Mouse (Mus musculus): Measurements from ENCODE around the gene Zfp691. TPM values are rescaled to one million over a fixed set of nuclear protein-coding genes. Genes with fewer than 3 reads are reported as not detected.

Zfp691 gene
- polyA plus RNA-seq (2015; fragmentation: Nextera tagmentation; extraction: Ambion mirVana), result 8.5 and 9.5 TPM in 2 replicates

GRCm38 (mm10) chr4:119173851-119174453, at the start of gene Zfp691:
Zfp691 (minus strand) TSS chr4:119174195.
- Histone ChIP-seq H3K27ac (replicated peaks) (peak within 1 kb of the TSS; percentile 75), H3K9ac (peak within 1 kb of the TSS; percentile 95), H3K4me2 (peak within 1 kb of the TSS; percentile 87), H3K27me3 (replicated peaks) (no peaks in the 10 kb centered on the region), H3K4me3 (peak within 1 kb of the TSS; percentile 90), H3K4me1 (peaks cover 28% of the 10 kb centered on the region), H3K9me3 (no peaks in the 10 kb centered on the region), H3K36me3 (peaks cover 29% of the 10 kb centered on the region)
- under 1% methylated on average over 40 of the region's 40 CpGs for WGBS
- ATAC-seq (ENCODE audit: extremely low read depth, insufficient number of reproducible peaks, low FRiP score, low TSS enrichment), result peak; percentile 100

GRCm38 (mm10) chr4:119223696-119224095, 49.7 kb upstream of the Zfp691 start:
- no peak overlapping the region for H3K4me2 ChIP-seq
- H3K9me3 ChIP-seq, result no peaks in the 10 kb centered on the region
- no peak for ATAC-seq (ENCODE audit: extremely low read depth, insufficient number of reproducible peaks, low FRiP score, low TSS enrichment)
- H3K4me1 ChIP-seq, result 0 out of 2 replicates have a peak, but pooled peaks cover under 1% of the 10 kb centered on the region
- 87% methylated on average over 1 of the region's 1 CpGs for WGBS
- no peak overlapping the region for H3K4me3 ChIP-seq
- no peak overlapping the region for H3K9ac ChIP-seq
- H3K36me3 ChIP-seq, result peaks cover 55% of the 10 kb centered on the region
- no peak overlapping the region for H3K27ac ChIP-seq (replicated peaks)
- no peaks in the 10 kb centered on the region for H3K27me3 ChIP-seq (replicated peaks)

- Histone ChIP-seq H3K9me3 (no peaks in the 10 kb centered on the region), H3K4me1 (peaks cover 25% of the 10 kb centered on the region)
- WGBS, result 12% methylated on average over 11 of the region's 11 CpGs
Measured at GRCm38 (mm10) chr4:119218169-119218568, 44.2 kb upstream of the Zfp691 start, which contains the start of gene Tmem269. Tmem269 (minus strand) TSS chr4:119218217.

GRCm38 (mm10) chr4:119216667-119217066, 42.7 kb upstream of the Zfp691 start:
- ATAC-seq (ENCODE audit: extremely low read depth, insufficient number of reproducible peaks, low FRiP score, low TSS enrichment), result no peak
- no peaks in the 10 kb centered on the region for H3K36me3 ChIP-seq
- 63% methylated on average over 8 of the region's 8 CpGs for WGBS
- H3K4me3 ChIP-seq, result no peak overlapping the region
- no peak overlapping the region for H3K4me2 ChIP-seq
- H3K4me1 ChIP-seq, result peaks cover 25% of the 10 kb centered on the region
- no peak overlapping the region for H3K9ac ChIP-seq
- no peaks in the 10 kb centered on the region for H3K9me3 ChIP-seq
- no peak overlapping the region for H3K27ac ChIP-seq (replicated peaks)
- H3K27me3 ChIP-seq (replicated peaks), result no peaks in the 10 kb centered on the region; the same call in 1 of the 2 replicates

More at GRCm38 (mm10) chr4:119218169-119218568, 44.2 kb upstream of the Zfp691 start, which contains the start of gene Tmem269:
- no peak for ATAC-seq (ENCODE audit: extremely low read depth, insufficient number of reproducible peaks, low FRiP score, low TSS enrichment)
- Histone ChIP-seq H3K9ac (no peak within 1 kb of the TSS), H3K4me3 (no peak within 1 kb of the TSS), H3K36me3 (no peaks in the 10 kb centered on the region; the same call in 1 of the 2 replicates), H3K27ac (replicated peaks) (no peak within 1 kb of the TSS), H3K4me2 (no peak within 1 kb of the TSS), H3K27me3 (replicated peaks) (no peaks in the 10 kb centered on the region; the same call in 1 of the 2 replicates)

GRCm38 (mm10) chr4:119204672-119205071, 30.7 kb upstream of the Zfp691 start:
- Histone ChIP-seq H3K4me2 (no peak overlapping the region), H3K4me3 (no peak overlapping the region), H3K27ac (replicated peaks) (no peak overlapping the region), H3K36me3 (peaks cover 20% of the 10 kb centered on the region), H3K27me3 (replicated peaks) (no peaks in the 10 kb centered on the region), H3K9ac (no peak overlapping the region), H3K9me3 (no peaks in the 10 kb centered on the region), H3K4me1 (no peaks in the 10 kb centered on the region)
- no peak for ATAC-seq (ENCODE audit: extremely low read depth, insufficient number of reproducible peaks, low FRiP score, low TSS enrichment)
- WGBS, result 18% methylated on average over 8 of the region's 8 CpGs

- H3K9me3 ChIP-seq, result no peaks in the 10 kb centered on the region
- H3K4me1 ChIP-seq, result peaks cover 32% of the 10 kb centered on the region
- no peak overlapping the region for H3K27ac ChIP-seq (replicated peaks)
- H3K27me3 ChIP-seq (replicated peaks), result no peaks in the 10 kb centered on the region
- H3K4me3 ChIP-seq, result no peak overlapping the region
- H3K36me3 ChIP-seq, result peaks cover 44% of the 10 kb centered on the region
- no peak for ATAC-seq (ENCODE audit: extremely low read depth, insufficient number of reproducible peaks, low FRiP score, low TSS enrichment)
- WGBS, result 82% methylated on average over 6 of the region's 6 CpGs
- H3K4me2 ChIP-seq, result no peak overlapping the region
- H3K9ac ChIP-seq, result 0 out of 2 replicates have a peak overlapping the region, but pooled peaks have one; percentile 26
Measured at GRCm38 (mm10) chr4:119198105-119198504, 24.1 kb upstream of the Zfp691 start.

- Histone ChIP-seq H3K4me2 (peak overlapping the region; percentile 71), H3K27me3 (replicated peaks) (no peaks in the 10 kb centered on the region), H3K9me3 (no peaks in the 10 kb centered on the region), H3K4me3 (peak overlapping the region; percentile 81), H3K27ac (replicated peaks) (peak overlapping the region; percentile 73), H3K9ac (peak overlapping the region; percentile 92), H3K4me1 (peaks cover 32% of the 10 kb centered on the region), H3K36me3 (peaks cover 30% of the 10 kb centered on the region)
- WGBS, result 13% methylated on average over 18 of the region's 18 CpGs
- no peak for ATAC-seq (ENCODE audit: extremely low read depth, insufficient number of reproducible peaks, low FRiP score, low TSS enrichment)
Measured at GRCm38 (mm10) chr4:119195582-119196320, 21.8 kb upstream of the Zfp691 start.

- H3K9ac ChIP-seq, result peak within 1 kb of the TSS; percentile 92
- H3K4me2 ChIP-seq, result peak within 1 kb of the TSS; percentile 71
- H3K36me3 ChIP-seq, result peaks cover 25% of the 10 kb centered on the region
- H3K4me1 ChIP-seq, result peaks cover 32% of the 10 kb centered on the region
- peak within 1 kb of the TSS; percentile 81 for H3K4me3 ChIP-seq
- under 1% methylated on average over 41 of the region's 47 CpGs for WGBS
- peak; percentile 97 for ATAC-seq (ENCODE audit: extremely low read depth, insufficient number of reproducible peaks, low FRiP score, low TSS enrichment)
- no peaks in the 10 kb centered on the region for H3K27me3 ChIP-seq (replicated peaks)
- H3K27ac ChIP-seq (replicated peaks), result peak within 1 kb of the TSS; percentile 73
- H3K9me3 ChIP-seq, result no peaks in the 10 kb centered on the region
Measured at GRCm38 (mm10) chr4:119194909-119195581, 21.1 kb upstream of the Zfp691 start, which contains the start of gene Svbp. Svbp (plus strand) TSS chr4:119195306.

- H3K36me3 ChIP-seq, result peaks cover 8% of the 10 kb centered on the region; the same call in 1 of the 2 replicates
- H3K27me3 ChIP-seq (replicated peaks), result peaks cover 5% of the 10 kb centered on the region; the same call in 1 of the 2 replicates
- no peak overlapping the region for H3K4me2 ChIP-seq
- no peak overlapping the region for H3K4me3 ChIP-seq
- H3K27ac ChIP-seq (replicated peaks), result no peak overlapping the region
- no peak overlapping the region for H3K9ac ChIP-seq
- ATAC-seq (ENCODE audit: extremely low read depth, insufficient number of reproducible peaks, low FRiP score, low TSS enrichment), result no peak
- H3K4me1 ChIP-seq, result peaks cover 29% of the 10 kb centered on the region
- no peaks in the 10 kb centered on the region for H3K9me3 ChIP-seq
- WGBS, result 88% methylated on average over 4 of the region's 4 CpGs
Measured at GRCm38 (mm10) chr4:119192757-119193156, 18.8 kb upstream of the Zfp691 start.

- Histone ChIP-seq H3K9me3 (no peaks in the 10 kb centered on the region), H3K4me3 (no peak overlapping the region), H3K27ac (replicated peaks) (peak overlapping the region; percentile 48; the same call in 1 of the 2 replicates), H3K4me1 (peaks cover 15% of the 10 kb centered on the region), H3K9ac (no peak overlapping the region), H3K36me3 (no peaks in the 10 kb centered on the region), H3K4me2 (peak overlapping the region; percentile 40), H3K27me3 (replicated peaks) (peaks cover 12% of the 10 kb centered on the region; the same call in 1 of the 2 replicates)
- no peak for ATAC-seq (ENCODE audit: extremely low read depth, insufficient number of reproducible peaks, low FRiP score, low TSS enrichment)
- 66% methylated on average over 3 of the region's 3 CpGs for WGBS
Measured at GRCm38 (mm10) chr4:119191273-119191672, 17.3 kb upstream of the Zfp691 start.

- peak overlapping the region; percentile 40 for H3K4me2 ChIP-seq
- 63% methylated on average over 8 of the region's 8 CpGs for WGBS
Measured at GRCm38 (mm10) chr4:119190618-119191017, 16.6 kb upstream of the Zfp691 start.

More at GRCm38 (mm10) chr4:119190618-119191017, 16.6 kb upstream of the Zfp691 start:
- peak overlapping the region; percentile 48; the same call in 1 of the 2 replicates for H3K27ac ChIP-seq (replicated peaks)
- H3K9me3 ChIP-seq, result no peaks in the 10 kb centered on the region
- no peak overlapping the region for H3K4me3 ChIP-seq
- peaks cover 8% of the 10 kb centered on the region for H3K4me1 ChIP-seq
- H3K27me3 ChIP-seq (replicated peaks), result peaks cover 12% of the 10 kb centered on the region; the same call in 1 of the 2 replicates
- no peaks in the 10 kb centered on the region for H3K36me3 ChIP-seq
- no peak overlapping the region for H3K9ac ChIP-seq
- no peak for ATAC-seq (ENCODE audit: extremely low read depth, insufficient number of reproducible peaks, low FRiP score, low TSS enrichment)

Data from heart, embryonic 13.5 days (tissue).